Mouse (Mus musculus): ENCODE results near the gene Rin3.

Gene Rin3

DNA sequence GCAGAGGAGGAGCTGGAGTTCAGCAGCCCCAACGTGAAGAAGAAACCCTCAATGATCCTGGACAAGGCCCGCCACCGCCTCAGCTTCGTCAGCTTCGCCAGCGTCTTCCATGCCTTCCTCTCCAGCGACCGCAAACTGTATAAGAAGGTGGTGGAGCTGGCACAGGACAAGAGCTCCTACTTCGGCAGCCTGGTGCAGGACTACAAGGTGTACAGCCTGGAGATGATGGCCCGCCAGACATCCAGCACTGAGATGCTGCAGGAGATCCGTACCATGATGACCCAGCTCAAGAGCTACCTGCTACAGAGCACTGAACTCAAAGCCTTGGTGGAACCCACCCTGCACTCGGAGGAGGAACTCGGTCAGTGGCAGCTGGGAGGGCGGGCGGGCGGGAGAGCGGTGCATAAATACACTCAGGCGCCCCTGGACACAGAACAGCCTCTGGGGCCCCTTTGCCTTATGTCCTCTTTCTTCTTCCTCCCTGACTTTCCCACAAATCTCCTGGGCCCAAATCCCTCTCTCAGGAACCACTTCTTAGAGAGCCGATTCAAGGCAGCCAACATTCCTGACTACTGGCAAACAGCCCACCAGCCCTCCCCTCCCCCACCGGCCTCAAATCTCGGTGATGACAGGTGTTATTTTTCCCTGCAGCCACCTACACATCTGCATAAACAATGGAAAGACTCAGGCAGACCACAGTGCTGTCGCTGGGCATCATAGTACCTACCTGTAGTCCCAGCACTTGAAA is 86.8 kb downstream of the Rin3 start:
- DNase-seq (ENCODE audit: low spot score in 2 of 2): no peak

DNA sequence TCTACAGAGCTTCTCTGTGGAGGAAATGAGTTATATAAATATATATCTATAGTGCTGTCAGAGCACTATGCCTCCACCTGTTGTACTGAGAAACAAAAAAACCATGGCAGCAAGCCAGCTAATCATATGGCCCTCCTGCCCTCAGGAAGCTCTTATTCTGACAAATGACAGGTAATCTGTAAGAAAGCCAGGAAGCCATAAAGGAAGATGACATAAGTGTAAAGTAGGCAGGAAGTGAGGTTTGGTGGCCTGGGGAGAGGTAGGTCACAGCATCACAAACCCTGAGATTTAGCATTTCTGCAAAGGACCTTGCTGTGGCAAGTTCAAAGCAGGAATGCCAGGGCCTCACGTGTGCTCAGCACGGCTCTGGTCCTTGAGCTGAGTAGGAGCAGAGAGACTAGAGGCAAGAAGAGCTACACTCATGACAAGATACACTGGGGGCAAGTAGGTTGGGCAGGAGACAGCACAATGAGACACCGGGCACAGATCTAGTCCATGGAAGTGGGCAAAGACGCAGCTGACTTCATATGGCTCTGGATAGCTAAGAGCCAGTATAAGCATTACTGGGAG is 88.2 kb downstream of the Rin3 start:
- DNase-seq (ENCODE audit: low spot score in 2 of 2): no peak

DNA sequence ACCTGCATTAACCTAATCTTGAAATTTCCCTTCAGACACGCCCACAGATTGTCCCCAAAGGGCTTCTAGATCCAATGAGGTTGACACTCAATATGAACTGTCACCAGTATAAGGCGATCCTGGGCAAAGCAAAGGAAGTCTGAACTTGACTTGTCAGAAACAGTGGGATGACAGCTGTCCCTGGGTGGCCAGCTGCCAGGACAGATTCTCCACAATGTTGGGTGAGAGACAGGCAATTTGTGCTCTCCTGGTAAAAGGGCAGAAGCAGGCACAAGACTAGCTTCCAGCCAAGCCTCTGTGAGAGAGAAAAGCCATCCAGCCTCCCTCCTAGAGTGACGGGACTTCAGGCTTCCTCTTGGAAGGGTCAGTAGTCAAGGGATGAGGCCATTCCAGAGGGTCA is 89.5 kb downstream of the Rin3 start:
- no peak for DNase-seq (ENCODE audit: low spot score in 2 of 2)

DNA sequence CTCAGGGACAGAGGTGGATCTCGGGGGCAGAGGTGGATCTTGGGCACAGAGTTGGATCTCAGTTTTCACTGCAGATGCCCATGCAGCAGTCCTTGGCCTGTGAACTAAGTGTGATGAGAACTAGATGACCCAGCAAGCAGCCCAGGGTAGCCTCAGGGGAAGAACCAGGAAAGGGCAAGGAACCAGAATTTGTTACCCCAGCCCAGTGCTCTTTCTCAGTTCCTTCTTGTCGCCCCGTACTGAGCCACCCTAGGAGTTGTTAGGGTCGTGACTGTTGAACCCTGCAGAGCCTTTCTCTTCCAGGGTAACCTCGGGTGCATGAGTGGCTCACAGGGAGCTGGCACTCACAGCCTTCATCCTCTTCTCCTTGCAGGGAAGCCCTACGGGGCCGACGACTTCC is 99.3 kb downstream of the Rin3 start:
- DNase-seq (ENCODE audit: low spot score in 2 of 2): no peak

DNA sequence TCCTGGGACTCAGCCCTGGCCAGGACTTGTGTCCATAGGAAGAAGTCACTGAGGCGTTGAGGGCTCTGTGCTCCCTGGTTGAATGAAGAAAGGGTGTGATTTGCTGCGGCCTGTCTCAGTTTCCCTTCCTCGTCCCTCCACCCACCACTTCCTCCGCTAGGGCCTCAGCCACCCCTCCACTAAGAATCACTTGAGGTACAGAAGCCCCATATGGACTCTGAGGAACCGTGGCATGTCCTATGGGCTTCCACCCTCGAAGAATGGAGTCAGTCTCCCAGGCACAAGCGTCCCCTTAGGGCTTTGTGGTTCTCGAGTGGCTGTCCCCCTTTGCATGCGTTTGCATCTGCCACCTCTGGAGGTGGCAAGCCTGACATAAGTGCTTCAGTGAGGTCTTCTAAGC is 100.4 kb downstream of the Rin3 start:
- DNase-seq (ENCODE audit: low spot score in 2 of 2): no peak

DNA sequence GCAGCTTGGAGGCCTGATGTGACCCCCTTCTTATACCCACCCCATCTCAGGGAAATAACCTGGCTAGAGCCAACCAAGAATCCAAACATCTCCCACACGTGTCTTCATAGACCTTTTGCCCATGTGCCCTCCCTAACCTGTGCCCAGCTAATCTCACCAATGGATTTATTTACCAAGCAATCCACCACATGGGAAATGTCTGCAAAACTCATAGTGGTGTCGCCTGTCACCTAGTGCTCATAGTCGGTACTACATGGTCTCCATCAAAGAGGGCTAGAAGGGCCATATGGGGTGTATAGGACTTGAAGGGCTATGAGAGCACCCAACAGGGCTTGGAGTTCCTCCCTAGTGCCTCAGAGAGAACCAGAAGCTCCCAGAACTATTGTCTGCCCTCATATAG is 102.0 kb downstream of the Rin3 start:
- peak in 1 of 2 experiments; percentile 59 for DNase-seq (ENCODE audit: low spot score in 2 of 2)

DNA sequence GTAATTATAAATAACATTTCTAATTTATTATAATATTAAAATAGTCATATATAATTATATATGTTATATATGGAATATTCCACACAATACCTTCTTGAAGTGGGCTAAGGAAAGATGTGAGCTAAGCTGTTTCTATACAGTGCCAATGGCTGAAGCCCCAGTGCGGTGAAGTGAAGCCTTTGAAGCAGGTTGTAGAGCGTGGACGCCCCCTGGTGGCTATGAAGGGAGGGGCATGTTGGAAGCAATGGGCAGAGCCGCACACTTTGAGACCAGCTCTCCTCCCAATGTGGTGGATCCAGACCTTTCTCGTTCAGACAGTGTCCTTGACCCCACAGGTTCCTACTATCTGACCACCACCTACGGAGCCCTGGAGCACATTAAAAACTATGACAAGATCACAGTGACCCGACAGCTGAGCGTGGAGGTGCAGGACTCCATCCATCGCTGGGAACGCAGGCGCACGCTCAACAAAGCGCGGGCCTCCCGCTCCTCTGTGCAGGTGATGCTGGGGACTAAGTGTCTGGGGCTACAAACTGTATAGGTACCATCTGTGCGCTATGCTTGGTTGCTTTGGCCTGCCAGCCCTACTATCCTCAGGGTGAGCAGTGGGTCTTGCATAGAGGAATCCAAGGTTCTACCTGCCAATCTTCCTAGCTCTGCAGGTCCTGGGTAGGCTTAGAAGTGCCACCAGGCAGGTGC is 104.5 kb downstream of the Rin3 start:
- peak; percentile 77 to 91 for DNase-seq (ENCODE audit: low spot score in 2 of 2)

DNA sequence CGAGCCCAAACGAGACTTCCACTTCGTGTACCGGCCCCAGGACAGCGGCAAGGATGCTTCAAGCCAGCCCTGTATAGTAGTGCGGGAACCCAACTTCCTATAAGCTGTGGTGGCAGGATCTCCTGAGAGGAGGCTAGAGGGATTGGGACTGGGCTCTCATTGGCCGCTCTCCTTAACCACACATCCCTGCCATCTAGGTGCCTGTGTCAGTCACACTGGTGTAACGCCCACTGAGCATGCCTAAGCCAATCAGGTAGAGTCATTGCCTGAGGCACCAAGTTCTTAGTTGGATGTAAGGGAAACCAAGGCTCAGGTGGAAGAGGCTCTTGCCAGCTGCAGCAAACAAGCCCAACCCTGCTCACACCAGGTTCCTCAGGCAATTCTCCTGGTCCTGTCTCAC is 107.2 kb downstream of the Rin3 start:
- DNase-seq (ENCODE audit: low spot score in 2 of 2): no peak

DNA sequence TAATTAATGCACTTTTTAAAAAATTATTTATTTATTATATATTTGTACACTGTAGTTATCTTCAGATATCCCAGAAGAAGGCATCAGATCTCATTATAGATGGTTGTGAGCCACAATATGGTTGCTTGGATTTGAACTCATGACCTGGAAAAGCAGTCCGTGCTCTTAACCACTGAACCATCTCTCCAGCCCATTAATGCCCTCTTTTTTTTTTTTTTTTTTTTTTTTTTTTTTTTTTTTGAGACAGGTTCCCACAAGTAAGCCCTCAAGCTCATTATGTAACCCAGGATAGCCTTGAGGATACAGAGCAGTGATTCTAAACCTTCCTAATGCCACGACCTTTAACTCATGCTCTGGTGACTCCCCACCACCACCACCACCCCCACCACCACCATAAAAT is 108.3 kb downstream of the Rin3 start:
- no peak for DNase-seq (ENCODE audit: low spot score in 2 of 2)

DNA sequence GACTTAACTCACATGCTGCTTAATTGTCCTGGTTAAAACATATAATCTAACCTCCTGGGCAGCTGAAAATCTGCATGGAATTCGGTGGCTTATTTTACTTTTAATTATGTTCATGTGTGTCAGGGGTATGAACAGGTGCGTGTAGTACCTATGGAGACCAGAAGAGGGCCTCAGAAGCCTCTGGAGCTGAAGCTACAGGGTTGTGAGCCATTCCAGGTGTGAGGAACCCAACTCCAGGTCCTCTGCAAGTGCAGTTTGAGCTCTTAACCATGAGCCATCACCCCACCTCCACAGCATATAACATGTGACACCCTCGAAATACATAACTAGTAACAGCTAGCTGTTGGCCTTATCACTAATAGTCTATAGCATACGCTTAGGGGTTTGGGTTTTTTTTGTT is 109.1 kb downstream of the Rin3 start:
- DNase-seq (ENCODE audit: low spot score in 2 of 2): no peak

DNA sequence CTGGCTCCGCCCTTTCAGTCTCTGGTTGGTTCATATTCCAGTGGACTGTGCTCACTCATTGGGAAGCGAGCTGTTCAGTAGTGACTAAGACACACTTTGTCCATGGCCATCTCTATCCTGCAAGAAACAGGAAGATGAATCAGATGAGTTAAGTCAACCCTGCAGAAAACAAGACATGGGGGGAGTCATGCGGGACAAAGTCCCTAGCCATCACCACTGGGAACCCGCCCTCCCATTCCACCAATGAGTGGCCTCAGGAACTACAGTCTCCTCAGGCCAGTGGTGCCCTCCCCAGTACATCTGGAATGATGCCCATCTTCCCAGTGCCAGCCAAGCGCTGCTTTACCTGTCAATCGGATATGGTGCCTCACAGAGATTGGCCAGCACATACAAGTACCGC is 111.6 kb downstream of the Rin3 start:
- DNase-seq (ENCODE audit: low spot score in 2 of 2): no peak

DNA sequence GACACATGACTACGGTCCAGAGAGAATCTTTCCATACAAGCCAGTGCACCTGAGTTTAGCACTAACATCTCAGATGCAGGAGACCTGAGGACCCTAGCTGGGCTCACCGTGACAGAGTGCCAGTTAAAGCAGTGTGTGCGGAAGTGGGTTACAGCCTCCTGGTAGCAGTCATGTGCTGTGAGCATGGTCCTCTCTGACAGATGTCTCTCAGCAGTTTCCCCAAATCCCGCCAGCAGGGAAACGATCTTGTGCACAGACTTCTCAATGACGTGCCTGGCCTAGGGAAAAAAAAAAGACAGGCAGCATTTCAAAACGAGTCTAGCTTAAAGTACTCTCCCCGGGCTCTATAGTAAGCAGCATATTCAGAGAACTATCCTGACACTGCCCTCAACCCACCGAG is 112.7 kb downstream of the Rin3 start:
- DNase-seq (ENCODE audit: low spot score in 2 of 2): no peak

DNA sequence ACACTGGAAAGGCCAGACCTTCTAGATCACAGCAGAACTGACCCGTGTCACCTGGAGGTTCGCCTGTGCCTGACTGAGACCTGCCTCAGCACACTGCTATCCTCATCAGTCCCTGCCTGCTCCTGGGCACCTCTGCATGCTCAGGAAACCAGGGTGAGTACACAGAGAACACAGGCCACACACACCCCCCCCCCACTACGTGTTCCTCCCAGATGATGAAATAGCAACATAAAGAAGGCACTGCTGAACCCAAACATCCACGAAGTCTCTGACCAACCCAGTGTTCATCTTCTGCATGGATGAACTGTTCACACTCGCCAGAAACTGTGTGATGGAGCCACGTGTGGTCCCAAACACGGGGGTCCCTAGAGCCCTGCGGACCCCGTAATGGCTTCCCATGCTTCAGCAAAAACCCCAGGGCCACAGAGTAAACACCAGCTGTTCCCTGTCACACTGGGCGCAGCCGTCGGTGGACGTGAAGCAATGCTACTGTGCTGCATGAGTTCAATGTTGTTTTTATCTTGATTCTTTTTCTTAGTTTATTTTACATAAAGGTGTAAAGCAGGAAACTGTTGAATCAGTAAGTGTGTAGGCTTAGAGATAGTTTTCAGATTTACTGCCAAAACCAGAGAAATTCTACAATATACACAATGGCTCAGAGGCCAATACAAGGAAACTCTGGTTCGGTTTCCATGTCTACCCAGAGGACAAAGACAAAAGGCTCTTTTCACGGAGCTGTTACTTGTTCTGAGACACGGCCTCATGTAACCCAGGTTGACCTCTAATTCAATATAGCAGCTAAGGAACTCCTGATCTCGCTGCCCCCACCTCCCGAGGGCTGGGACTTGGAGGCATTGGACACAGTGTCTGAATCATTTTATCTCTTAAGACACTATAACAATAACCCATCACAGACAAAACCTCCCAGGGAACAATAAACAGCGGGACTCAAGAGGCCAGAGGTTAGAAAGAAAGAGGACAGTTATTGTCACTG is 113.4 kb downstream of the Rin3 start:
- DNase-seq (ENCODE audit: low spot score in 2 of 2): no peak

DNA sequence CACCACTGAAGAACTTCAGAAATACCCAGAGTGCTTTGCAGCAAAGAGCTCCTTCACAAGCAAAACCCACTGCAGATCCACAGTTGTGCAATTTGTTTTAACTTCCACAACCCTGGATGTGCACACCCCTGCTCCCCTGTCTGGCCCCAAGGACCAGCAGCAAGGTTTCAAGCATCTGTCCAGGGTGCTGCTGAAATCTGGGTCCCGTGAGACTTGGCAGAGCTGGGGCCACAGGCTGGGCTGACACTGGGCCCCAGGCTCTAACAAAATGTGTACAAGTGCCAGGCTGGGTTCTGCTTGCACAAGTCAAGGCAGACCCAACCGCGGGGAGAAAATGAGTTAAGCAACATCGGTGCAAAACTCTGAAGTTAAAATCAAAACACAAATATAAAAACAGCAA is 115.7 kb downstream of the Rin3 start:
- no peak for DNase-seq (ENCODE audit: low spot score in 2 of 2)

DNA sequence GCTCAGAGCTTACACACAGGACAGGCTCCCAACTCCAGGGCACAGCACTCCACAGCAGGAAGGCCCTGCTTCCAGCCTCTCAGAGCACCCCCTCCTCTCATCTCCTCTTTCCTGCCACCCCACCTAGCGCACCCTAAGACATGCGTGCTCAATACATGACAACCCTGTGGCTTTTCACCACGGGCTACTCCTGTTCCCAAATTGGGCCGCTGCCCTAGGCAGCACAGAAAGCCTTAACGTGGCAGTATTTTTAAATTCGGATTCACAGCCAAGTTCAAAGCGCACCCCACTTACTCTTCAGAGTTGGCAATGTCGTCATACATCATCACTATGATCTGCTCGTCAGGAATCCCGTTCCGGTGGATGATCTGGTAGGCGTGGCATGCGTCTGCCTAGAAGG is 130.3 kb downstream of the Rin3 start:
- DNase-seq (ENCODE audit: low spot score in 2 of 2): no peak

DNA sequence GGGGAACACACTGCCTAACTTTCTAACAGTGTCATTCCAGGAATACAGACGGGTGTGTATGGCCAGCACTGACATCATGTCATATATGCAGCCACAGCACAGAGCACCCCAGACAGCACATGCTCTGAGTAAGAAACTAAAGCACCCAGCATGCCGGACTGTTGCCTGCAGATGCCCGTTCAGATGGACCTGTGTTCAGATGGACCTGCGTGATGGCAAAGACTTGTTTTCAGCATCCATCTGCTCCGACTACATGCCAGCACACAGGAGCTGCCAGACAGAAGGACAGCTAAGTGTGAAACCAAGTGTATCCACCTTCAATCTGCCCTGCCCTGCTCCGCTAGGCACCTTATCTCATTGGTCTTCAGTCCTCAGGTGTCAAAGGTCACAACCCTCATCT is 131.8 kb downstream of the Rin3 start:
- no peak for DNase-seq (ENCODE audit: low spot score in 2 of 2)

DNA sequence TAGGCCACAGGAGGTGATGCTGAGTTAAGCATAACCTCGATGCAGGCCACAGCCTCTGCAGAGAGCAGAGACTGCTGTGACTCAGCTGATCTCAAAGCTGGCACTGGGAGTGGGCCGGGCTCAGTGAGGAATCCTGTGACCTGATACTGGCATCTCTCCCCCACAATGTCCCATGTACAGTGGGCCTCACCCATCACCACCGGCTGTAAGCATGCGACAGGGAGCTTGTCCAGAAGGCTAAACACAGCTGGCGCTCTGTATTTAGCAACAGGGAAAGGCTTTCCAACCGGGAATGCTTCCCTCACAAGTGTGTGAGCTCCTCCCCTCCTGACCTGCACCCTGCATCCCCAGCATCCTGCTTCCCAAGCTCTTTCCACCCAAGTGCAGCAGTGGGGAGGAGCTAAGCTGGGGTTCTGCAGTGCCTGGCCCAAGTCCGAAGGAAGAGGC is 133.6 kb downstream of the Rin3 start:
- no peak for DNase-seq (ENCODE audit: low spot score in 2 of 2)

DNA sequence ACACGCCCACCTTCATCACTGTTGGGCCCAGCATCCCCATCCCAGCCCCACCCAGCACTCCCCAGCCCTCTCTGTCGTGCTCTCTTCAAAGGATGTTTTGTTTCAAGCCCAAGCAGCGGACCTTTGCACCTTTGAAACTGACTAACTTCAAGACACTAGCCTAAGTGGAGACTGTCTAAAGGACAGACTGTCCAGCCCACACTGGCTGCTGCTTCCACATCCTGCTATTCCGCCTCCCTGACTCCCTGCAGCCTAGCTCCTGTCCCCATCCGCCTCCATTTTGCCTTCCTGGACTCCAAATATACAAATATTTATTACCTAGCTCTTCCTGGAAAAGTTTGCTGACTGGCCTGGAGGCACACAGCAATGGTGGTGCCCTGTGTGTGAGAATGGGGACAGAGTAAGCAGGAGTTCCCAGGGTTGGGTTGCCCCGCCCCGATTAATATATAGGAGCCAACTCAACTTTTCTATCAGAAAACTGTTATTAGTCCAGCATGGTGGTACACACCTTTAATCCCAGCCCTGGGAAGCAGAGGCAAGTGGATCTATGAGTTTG is 134.2 kb downstream of the Rin3 start:
- no peak for DNase-seq (ENCODE audit: low spot score in 2 of 2)

DNA sequence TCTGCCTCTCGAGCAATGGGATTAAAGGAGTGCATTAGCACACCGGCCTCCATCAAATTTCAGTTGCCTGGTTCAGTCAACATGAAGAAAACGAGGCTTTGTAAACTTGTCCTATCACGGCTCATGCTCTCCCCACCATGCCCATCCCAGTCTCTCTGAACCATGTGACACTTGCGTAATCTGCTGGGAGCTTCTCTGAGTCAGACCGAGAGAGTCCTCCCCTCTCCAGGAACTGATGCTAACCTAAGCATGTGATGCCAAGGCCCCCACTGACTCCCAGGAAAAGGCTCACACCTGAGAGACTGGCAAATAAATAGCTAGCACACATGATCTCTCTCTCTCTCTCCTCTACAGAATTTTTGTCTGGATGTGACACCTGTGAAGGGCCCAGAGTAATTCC is 134.9 kb downstream of the Rin3 start:
- DNase-seq (ENCODE audit: low spot score in 2 of 2): no peak

DNA sequence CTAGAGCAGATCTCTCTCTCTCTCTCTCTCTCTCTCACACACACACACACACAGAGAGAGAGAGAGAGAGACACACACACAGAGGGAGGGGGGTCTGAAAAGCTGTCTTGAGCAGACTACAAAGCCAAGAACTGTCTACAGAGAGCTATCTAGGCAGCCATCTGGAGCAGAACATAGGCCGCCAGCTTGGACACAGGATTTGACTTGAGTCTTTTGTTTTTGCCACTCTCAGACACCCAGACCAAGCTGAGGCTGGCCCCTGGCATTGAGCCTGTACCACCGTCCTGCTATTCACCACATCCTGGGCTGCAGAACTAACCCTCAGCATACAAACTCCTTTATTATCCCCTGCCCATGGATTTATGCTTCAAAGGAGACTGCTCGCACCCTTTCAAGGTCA is 136.7 kb downstream of the Rin3 start:
- DNase-seq (ENCODE audit: low spot score in 2 of 2): no peak

DNA sequence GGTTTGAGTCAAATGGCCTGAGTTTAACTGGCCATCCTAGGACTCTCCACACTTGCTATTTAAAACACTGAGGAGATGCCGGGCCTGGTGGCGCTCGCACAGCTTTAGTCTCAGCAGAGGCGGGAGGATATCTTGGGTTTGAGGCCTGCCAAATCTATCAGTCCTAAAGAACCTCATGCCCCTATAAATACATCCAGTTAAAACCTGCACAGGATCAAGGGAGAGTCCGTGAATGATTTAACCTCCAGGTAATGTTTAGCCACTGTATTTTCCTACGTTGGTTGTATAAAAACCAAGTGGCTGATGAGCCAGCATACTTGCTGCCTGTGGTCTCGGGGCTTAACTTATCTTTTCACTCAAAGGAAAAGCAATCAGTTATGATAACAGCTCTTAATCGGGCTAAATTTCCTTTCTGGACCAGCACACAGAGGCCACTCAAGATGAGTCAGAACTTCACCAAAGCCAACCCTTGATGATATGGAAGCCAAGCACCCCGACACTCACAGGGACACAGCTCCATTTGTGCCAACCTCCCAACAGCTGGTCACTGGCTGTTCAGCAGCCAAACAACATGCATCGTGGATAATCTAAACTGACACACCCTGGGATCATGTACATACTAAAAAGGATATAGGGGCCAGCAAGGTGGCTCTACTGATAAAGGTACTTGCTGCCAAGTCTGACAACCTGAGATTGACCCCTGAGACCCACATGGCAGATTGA is 137.5 kb downstream of the Rin3 start:
- DNase-seq (ENCODE audit: low spot score in 2 of 2): no peak
